Mouse (Mus musculus): ENCODE results near the gene Usp48. TPM values are rescaled to one million over a fixed set of nuclear protein-coding genes. Genes with fewer than 3 reads are reported as not detected.

The Usp48 gene
- polyA plus RNA-seq, 1 experiment from 2014 or later, result 44.2 TPM

DNA sequence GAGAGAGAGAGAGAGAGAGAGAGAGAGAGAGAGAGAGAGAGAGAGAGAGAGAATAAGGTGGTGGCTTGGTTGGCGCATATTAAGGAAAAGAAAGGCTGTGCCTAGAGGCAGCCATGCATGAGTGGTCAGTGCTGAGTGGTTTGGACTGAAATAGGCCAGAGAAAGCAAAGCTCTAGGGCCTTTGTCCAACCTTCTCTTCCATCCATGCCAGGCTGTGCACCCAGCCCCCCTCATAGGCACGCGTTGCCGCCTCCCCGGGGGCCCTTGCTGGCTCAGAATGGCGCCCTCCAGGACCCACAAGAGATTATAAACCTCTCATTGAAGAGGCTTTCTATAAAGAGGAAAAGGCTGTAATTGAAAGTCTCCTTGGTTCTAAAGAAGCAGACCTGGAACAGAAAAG, 68.0 kb downstream of the Usp48 start:
- WGBS, result 91% methylated on average over 6 of the region's 6 CpGs
- Histone ChIP-seq H3K36me3 (peaks cover 16% of the 10 kb centered on the region), H3K9ac (no peak overlapping the region)

DNA sequence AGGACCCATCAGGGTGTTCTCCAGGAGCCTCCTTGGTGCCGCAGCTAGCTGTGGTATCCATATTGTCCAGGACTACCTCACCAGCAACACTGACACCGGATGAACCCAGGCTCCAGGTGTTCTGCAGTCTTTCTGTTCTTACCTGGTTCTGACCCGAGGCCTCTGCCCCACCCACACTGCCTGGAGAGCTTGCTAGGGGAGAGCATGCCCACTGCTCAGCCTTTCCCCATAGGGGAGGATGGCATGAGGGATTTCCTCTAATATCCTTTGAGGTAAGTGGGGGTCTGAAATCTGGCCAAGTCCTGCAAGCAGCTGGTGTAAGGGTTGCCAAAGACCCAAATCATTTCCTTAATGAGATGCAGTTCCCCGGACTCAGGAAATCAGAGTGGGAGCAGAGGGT, 69.9 kb downstream of the Usp48 start:
- 79% methylated on average over 4 of the region's 4 CpGs for WGBS
- H3K27ac ChIP-seq (ENCODE audit: poor library complexity, severe bottlenecking), result no peak overlapping the region
- H3K27me3 ChIP-seq (replicated peaks), result peaks cover 45% of the 10 kb centered on the region
- peaks cover 27% of the 10 kb centered on the region for H3K4me1 ChIP-seq (replicated peaks)
- H3K9me3 ChIP-seq (replicated peaks), result no peaks in the 10 kb centered on the region
- no peak overlapping the region for H3K9ac ChIP-seq
- H3K4me3 ChIP-seq, result no peak overlapping the region
- no peak for ATAC-seq (ENCODE audit: insufficient number of reproducible peaks, low FRiP score)
- no peak overlapping the region for H3K4me2 ChIP-seq
- H3K36me3 ChIP-seq, result no peaks in the 10 kb centered on the region

More for the DNA sequence above, 68.0 kb downstream of the Usp48 start:
- Histone ChIP-seq H3K4me1 (replicated peaks) (peaks cover 23% of the 10 kb centered on the region), H3K9me3 (replicated peaks) (no peaks in the 10 kb centered on the region), H3K4me2 (no peak overlapping the region), H3K27ac (ENCODE audit: poor library complexity, severe bottlenecking) (no peak overlapping the region), H3K4me3 (no peak overlapping the region), H3K27me3 (replicated peaks) (peaks cover 33% of the 10 kb centered on the region)
- ATAC-seq (ENCODE audit: insufficient number of reproducible peaks, low FRiP score), result no peak

DNA sequence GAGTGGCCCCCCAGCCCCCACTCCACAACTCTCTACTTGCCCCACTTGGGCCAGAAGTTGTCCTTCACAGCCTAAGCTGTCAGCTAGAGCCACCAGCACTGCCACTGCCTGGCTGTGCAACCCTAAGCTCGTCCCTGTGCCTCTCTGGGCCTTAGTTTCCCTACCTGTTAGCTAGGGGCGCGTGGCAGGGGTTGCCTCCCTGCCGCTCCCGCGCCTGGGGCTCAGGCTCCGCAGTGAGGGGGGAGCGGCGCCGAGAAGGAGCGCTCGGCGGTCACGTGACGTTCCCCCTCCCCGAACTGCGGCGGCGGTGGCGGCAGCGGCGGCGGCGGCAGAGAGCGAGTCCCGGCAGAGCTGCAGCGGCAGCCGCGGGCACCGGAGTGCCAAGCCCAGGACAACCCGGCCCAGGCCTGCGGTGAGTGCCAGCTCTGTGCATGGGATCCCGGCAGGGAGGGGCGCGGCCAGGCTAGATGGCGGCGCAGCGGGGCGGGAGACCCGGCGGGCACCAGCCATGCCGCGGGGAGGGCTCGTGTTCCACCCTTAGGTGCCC, 71.0 kb downstream of the Usp48 start, which contains the start of gene Rap1gap:
Gene Rap1gap, plus strand, starts transcription at position 294 of the 547 bp plus-strand sequence.
- Histone ChIP-seq H3K4me1 (replicated peaks) (peaks cover 27% of the 10 kb centered on the region), H3K9me3 (replicated peaks) (no peaks in the 10 kb centered on the region), H3K4me2 (peak within 1 kb of the TSS; percentile 94), H3K27ac (ENCODE audit: poor library complexity, severe bottlenecking) (no peak within 1 kb of the TSS), H3K4me3 (peak within 1 kb of the TSS; percentile 52), H3K36me3 (no peaks in the 10 kb centered on the region), H3K27me3 (replicated peaks) (peaks cover 45% of the 10 kb centered on the region), H3K9ac (peak within 1 kb of the TSS; percentile 65)
- WGBS, result under 1% methylated on average over 44 of the region's 44 CpGs
- ATAC-seq (ENCODE audit: insufficient number of reproducible peaks, low FRiP score), result no peak; the same call in 1 of the 2 replicates

DNA sequence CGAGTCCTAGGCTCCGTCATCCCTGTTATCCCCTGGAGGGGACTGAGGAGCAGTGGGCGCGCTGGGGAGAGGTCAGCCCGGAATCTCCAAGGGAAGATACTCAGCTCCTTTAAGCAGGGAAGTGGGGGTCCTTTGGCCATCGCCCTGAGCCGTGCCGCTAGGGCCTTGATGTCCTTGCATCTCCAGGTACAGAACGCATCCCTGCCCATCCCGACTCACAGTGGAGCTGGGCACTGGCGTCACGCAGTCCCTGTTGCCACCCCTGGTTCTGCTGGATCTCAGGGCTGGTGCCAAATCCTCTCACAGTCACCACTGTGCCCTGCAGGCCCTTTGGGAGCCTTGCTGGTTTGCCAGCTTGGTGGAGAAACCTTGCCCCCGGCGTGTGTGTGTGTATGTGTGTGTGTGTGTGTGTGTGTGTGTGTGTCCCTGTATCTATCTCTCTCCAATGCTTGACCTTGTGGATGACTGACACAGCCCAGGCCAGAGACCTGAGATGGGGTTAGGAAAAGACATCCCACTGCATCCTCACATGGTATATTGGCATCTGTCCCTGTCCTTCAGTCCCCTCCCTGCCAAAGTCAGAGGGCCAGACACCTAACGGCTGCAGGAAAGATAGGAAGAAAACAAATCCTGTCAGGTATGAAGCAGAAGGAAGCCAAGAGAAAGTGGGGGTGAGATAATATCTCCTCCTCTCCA, 71.6 kb downstream of the Usp48 start:
- Histone ChIP-seq H3K4me3 (peak overlapping the region; percentile 52), H3K27me3 (replicated peaks) (peaks cover 45% of the 10 kb centered on the region), H3K9me3 (replicated peaks) (no peaks in the 10 kb centered on the region), H3K36me3 (no peaks in the 10 kb centered on the region), H3K27ac (ENCODE audit: poor library complexity, severe bottlenecking) (no peak overlapping the region), H3K4me1 (replicated peaks) (peaks cover 27% of the 10 kb centered on the region), H3K9ac (peak overlapping the region; percentile 65), H3K4me2 (peak overlapping the region; percentile 94)
- 0 out of 2 replicates have a peak, but pooled peaks have one; percentile 19 for ATAC-seq (ENCODE audit: insufficient number of reproducible peaks, low FRiP score)
- WGBS, result 15% methylated on average over 13 of the region's 15 CpGs

DNA sequence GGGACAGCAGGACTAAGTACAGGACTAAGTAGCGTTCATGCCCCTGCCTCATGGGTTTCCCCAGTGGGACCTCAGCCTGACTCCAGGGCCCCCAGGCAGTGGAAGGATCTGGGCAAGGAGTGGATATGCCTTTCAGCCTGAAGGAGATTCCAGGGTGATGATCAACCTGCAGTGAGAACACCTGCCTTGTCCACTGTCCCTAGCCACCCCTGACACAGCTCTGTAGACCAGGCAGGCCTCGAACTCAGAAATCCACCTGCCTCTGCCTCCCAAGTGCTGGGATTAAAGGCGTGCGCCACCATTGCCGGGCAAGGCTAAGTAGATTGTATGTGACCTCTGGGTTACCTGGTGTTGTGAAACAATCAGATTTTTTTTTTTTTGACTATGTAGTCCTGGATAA, 72.2 kb downstream of the Usp48 start:
- H3K4me1 ChIP-seq (replicated peaks), result peaks cover 21% of the 10 kb centered on the region
- no peak overlapping the region for H3K27ac ChIP-seq (ENCODE audit: poor library complexity, severe bottlenecking)
- H3K27me3 ChIP-seq (replicated peaks), result peaks cover 45% of the 10 kb centered on the region
- H3K36me3 ChIP-seq, result no peaks in the 10 kb centered on the region
- no peak overlapping the region for H3K4me2 ChIP-seq
- ATAC-seq (ENCODE audit: insufficient number of reproducible peaks, low FRiP score), result no peak
- no peak overlapping the region for H3K9ac ChIP-seq
- WGBS, result 81% methylated on average over 5 of the region's 5 CpGs
- H3K9me3 ChIP-seq (replicated peaks), result no peaks in the 10 kb centered on the region
- no peak overlapping the region for H3K4me3 ChIP-seq

DNA sequence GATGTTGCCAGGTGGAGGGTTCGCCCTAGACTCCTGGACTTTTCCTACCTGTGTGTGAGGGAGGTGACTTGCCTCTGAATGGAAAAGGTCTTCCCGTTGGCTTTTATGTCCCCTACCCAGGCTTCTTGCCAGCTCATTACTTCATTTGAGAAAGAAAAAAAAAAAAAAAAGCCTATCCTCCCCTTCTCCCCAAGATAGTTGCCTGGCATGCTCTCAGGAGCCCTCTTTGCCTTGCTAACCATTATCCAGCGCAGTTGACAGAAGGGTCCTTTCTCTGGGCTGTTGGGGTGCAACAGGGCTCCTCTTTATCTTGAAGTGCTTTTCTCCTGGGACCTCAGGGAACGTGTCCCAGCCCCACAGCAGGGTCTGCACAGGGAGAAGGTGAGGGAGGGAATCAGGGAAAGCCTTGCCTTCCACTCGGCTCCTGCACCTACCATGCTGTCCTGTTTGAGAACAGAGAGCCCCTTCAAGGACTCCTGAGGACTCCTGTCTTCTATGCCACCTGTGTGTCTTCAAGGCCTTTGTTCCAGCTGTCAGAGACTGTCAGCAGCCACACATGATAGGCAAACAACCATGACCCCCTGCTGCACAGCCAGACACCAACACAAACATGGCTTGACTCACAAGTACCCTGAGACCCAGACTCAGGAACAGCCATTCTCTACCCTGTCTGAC, 72.9 kb downstream of the Usp48 start:
- WGBS, result 58% methylated on average over 5 of the region's 5 CpGs
- ATAC-seq (ENCODE audit: insufficient number of reproducible peaks, low FRiP score), result no peak
- H3K27me3 ChIP-seq (replicated peaks), result peaks cover 45% of the 10 kb centered on the region

DNA sequence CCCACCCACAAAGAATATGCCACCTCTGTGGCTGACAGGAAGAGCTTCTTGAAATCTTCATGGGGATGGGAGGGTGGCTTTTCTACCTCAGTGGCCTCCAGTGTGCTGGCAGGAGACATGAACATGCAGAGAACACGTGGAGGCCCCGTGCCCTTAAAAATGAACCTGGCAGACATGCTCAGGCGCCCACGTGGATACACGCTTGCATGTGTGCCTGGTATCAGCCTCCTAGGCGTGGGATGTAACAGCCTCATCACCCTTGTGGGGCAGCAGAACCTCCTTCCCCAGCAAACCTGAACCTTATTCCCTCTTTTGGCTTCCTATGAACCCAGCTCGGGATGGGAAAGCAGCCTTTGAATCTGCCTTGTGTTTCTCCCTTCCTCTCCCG, 73.4 kb downstream of the Usp48 start:
- Histone ChIP-seq H3K36me3 (no peaks in the 10 kb centered on the region), H3K27me3 (replicated peaks) (peaks cover 47% of the 10 kb centered on the region), H3K9me3 (replicated peaks) (no peaks in the 10 kb centered on the region), H3K27ac (ENCODE audit: poor library complexity, severe bottlenecking) (no peak overlapping the region), H3K4me2 (no peak overlapping the region), H3K4me3 (no peak overlapping the region), H3K9ac (no peak overlapping the region), H3K4me1 (replicated peaks) (peaks cover 15% of the 10 kb centered on the region)
- ATAC-seq (ENCODE audit: insufficient number of reproducible peaks, low FRiP score), result no peak
- WGBS, result 63% methylated on average over 8 of the region's 8 CpGs

More for the DNA sequence above, 72.9 kb downstream of the Usp48 start:
- Histone ChIP-seq H3K27ac (ENCODE audit: poor library complexity, severe bottlenecking) (no peak overlapping the region), H3K9ac (no peak overlapping the region), H3K4me1 (replicated peaks) (peaks cover 15% of the 10 kb centered on the region), H3K36me3 (no peaks in the 10 kb centered on the region), H3K4me3 (no peak overlapping the region), H3K4me2 (no peak overlapping the region), H3K9me3 (replicated peaks) (no peaks in the 10 kb centered on the region)

DNA sequence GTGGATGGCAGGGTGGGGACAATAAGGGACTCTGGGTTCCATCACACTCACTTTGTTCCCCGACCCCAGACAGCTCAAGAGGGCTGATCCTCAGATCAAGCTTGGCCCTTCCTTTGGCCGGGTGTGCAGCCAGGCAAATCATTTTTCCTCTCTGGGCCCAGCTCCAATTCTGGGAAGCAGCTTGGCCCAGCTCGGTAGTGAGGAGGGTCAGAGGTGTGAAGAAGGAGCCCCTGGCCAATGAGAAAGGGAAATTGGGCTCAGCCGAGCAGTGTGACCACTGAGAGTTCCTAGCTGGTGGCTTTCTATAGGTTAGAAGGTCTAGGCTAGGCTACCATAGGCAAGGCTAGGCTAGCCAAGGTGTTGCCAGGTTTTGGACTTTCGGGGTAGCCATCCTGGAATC, 74.2 kb downstream of the Usp48 start:
- no peak for ATAC-seq (ENCODE audit: insufficient number of reproducible peaks, low FRiP score)
- peaks cover 55% of the 10 kb centered on the region for H3K27me3 ChIP-seq (replicated peaks)
- no peak overlapping the region for H3K4me3 ChIP-seq
- peaks cover 15% of the 10 kb centered on the region for H3K4me1 ChIP-seq (replicated peaks)
- no peak overlapping the region for H3K9ac ChIP-seq
- H3K4me2 ChIP-seq, result no peak overlapping the region
- whole genome bisulfite sequencing, result 45% methylated on average over 5 of the region's 5 CpGs
- no peak overlapping the region for H3K27ac ChIP-seq (ENCODE audit: poor library complexity, severe bottlenecking)
- no peaks in the 10 kb centered on the region for H3K36me3 ChIP-seq
- no peaks in the 10 kb centered on the region for H3K9me3 ChIP-seq (replicated peaks)

DNA sequence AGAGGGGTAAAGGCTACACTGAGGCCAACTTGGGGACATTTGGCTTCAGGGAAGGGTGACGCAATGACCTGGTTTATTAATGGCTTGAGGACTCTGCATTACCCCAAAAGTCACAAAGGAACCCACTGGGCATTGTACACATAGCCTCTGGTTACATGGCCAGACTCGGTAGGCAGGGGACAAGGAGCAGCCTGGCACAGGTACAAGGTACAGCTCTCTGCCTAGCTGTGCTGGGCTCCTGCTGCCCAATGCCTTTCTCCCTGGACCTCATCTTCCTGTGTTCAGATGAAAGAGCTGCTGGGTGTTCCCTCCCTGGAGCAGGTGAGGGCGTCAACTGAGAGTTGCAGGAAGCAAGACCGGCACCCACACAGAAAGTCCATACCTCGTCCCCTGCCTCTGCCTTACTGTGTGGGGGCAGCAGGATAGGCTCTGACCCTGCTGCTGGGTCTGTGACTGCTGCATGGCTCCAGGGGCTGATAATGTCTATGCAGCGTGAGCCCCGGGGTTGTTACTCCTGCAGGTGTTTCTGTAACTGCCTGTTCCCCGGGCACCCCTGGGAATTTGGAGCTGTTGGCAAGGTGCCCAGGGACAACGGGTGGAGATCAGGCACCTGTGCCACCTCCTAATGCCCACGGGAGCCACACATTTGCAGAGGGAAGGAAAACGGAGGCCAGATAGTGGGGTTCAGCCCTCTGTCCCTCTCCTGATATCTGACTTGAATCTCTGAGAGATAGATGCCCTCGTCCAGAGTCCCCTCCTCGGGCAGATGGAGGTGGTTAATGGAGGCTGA, 78.4 kb downstream of the Usp48 start:
- 61% methylated on average over 13 of the region's 13 CpGs for WGBS
- Histone ChIP-seq H3K4me2 (no peak overlapping the region), H3K4me1 (replicated peaks) (0 out of 2 replicates have a peak, but pooled peaks cover under 1% of the 10 kb centered on the region), H3K9me3 (replicated peaks) (no peaks in the 10 kb centered on the region), H3K27me3 (replicated peaks) (peaks cover 50% of the 10 kb centered on the region), H3K27ac (ENCODE audit: poor library complexity, severe bottlenecking) (no peak overlapping the region), H3K9ac (no peak overlapping the region), H3K36me3 (no peaks in the 10 kb centered on the region), H3K4me3 (no peak overlapping the region)
- ATAC-seq (ENCODE audit: insufficient number of reproducible peaks, low FRiP score), result no peak

DNA sequence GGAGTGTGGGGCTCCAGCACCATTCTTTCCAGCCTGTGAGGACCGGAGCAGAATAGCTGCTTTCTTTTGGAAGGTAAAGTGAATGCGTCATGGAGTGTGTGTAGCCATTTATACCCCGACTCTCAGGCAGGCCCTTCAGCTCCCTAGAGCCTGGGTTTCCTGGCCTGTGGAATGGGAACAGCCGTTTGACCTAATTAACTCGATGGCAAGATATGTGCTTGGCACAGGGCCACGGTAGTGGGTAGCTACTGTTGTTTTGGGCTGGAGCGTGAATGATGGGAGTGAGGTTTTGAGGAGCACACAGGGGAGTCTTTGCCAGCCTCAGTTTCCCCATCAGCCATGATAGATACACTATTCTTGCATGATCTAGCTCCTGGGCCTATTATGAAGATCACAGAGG, 82.0 kb downstream of the Usp48 start:
- Histone ChIP-seq H3K27ac (ENCODE audit: poor library complexity, severe bottlenecking) (no peak overlapping the region), H3K27me3 (replicated peaks) (peaks cover 78% of the 10 kb centered on the region), H3K9ac (no peak overlapping the region), H3K4me1 (replicated peaks) (no peaks in the 10 kb centered on the region), H3K4me2 (no peak overlapping the region), H3K36me3 (no peaks in the 10 kb centered on the region), H3K9me3 (replicated peaks) (no peaks in the 10 kb centered on the region), H3K4me3 (no peak overlapping the region)
- no peak for ATAC-seq (ENCODE audit: insufficient number of reproducible peaks, low FRiP score)
- WGBS, result 60% methylated on average over 7 of the region's 7 CpGs

DNA sequence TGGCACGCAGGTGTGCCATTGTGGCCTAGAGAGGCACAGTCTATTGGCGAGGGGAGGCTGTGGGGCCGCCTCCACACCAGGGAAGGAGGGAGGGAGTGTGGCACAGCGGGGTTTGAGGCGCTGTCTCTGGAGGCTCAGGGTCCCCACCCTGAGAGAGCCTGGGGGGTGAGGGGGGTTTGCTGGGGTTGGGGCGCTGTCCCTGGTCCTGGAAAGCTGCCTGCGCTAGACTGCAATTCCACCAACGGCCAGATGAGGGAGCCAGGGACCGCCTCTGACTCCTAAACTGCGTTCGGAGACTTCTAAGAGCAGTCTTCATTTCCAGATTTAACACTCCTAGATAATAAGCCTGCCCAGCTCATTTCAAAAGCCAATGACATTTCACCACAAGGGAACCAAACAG, 82.5 kb downstream of the Usp48 start:
- 11% methylated on average over 10 of the region's 11 CpGs for WGBS
- peak; percentile 26; the same call in 1 of the 2 replicates for ATAC-seq (ENCODE audit: insufficient number of reproducible peaks, low FRiP score)
- Histone ChIP-seq H3K27me3 (replicated peaks) (peaks cover 83% of the 10 kb centered on the region), H3K9me3 (replicated peaks) (no peaks in the 10 kb centered on the region), H3K4me3 (no peak overlapping the region), H3K27ac (ENCODE audit: poor library complexity, severe bottlenecking) (no peak overlapping the region), H3K4me2 (no peak overlapping the region), H3K4me1 (replicated peaks) (0 out of 2 replicates have a peak, but pooled peaks cover 2% of the 10 kb centered on the region), H3K9ac (no peak overlapping the region), H3K36me3 (no peaks in the 10 kb centered on the region)
